Mouse (Mus musculus) CD4-positive naive resting alpha-beta T cell, adult 76 days (primary cell): ENCODE data around the gene Abhd5. TPM values are rescaled to one million over a fixed set of nuclear protein-coding genes. Genes with fewer than 3 reads are reported as not detected.

Experiments used
- total RNA-seq: library from RNA; stranded (reverse); gene quantifications from one replicate; pipeline ENCODE4 v1.2.4, GENCODE M21; 2023

The Abhd5 gene
- total RNA-seq = 17.3 TPM

GRCm38 (mm10) chr9:122351303-122352024 is at the start of gene Abhd5:
Abhd5 (plus strand) TSS chr9:122351608.

Other genes starting within 250 kb of the Abhd5 start
- 84.7 TPM for gene Snrk, start 234.3 kb upstream of the Abhd5 start, total RNA-seq
- 27.9 TPM for gene Ano10, start 57.2 kb upstream of the Abhd5 start, total RNA-seq